Mouse (Mus musculus) left cerebral cortex, adult 18-20 months (tissue): ENCODE measurements around the gene Naf1. TPM values are rescaled to one million over a fixed set of nuclear protein-coding genes. Genes with fewer than 3 reads are reported as not detected.

Source experiments
- total RNA-seq, 2 experiments: library from RNA; stranded (reverse); gene quantifications; 2 replicates each; pipeline ENCODE4 v1.2.3; 2021

Gene Naf1
- total RNA-seq, 2 experiments from 2014 or later, result 15.7 to 16.2 TPM

Other genes starting within 250 kb of the Naf1 start
- gene Npy5r, start 172.1 kb upstream of the Naf1 start, total RNA-seq, result 1 to 10 TPM; 6.2 to 6.8 TPM
- 10 to 100 TPM; 27.9 to 29.0 TPM for gene Npy1r, start 163.0 kb upstream of the Naf1 start, total RNA-seq